Mouse (Mus musculus): ENCODE results near the gene Fance.

GRCm38 (mm10) chr17:28317725-28318124 is 4.4 kb downstream of the Fance start:
- TF ChIP-seq CTCF (IDR thresholded peaks at IDR 0.05; ENCODE audit: extremely low read depth, insufficient read depth, low read length): no peak
- no peak for TF ChIP-seq POLR2A (IDR thresholded peaks at IDR 0.05; ENCODE audit: extremely low read depth, insufficient read depth, low read length)
